Mouse (Mus musculus): ENCODE measurements around the gene Pnmal2. TPM values are rescaled to one million over a fixed set of nuclear protein-coding genes. Genes with fewer than 3 reads are reported as not detected.

The Pnmal2 gene
- polyA plus RNA-seq (2015; fragmentation: Nextera tagmentation; extraction: Ambion mirVana): 59.5 and 78.0 TPM in 2 replicates

DNA sequence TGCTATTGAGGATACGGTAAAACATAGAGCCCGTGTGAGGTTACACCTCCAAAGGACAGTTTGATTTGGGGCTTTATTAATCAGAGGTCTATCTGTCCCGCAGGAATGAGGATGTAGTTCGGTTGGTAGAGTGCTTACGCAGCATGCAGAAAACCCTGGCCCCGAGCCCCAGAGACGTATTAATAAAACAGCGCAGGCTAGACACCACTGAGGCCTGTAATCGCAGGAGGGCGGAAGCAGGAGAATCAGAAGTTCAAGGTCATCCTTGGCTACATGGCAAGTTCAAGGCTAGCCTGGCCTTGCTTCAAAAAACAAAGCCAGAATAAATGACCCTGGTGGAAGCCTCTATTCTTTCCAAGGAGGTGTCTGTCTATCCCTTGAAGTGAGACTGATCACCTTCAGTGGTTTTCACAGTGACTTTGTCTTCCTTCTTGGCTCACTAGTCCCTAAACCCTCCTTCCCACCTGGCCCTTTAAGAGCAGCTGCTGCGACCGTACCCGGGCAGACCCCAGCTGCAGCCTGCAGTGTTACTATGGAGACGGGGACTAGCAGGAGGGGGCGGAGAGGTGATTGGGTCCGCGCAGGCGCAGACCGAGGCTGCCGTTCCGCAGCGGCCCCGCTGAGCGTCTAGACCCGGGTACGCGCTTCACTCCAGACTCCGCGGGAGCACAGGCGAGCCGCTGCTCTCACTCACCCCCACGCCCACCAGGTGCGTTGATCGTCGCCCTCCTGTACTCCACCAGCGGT lies at the start of gene Pnmal2:
Gene Pnmal2, plus strand, starts transcription at position 622 of the 747 bp plus-strand sequence.
- Histone ChIP-seq H3K36me3 (ENCODE audit: poor library complexity, severe bottlenecking) (no peaks in the 10 kb centered on the region), H3K9ac (peak within 1 kb of the TSS; percentile 84), H3K27me3 (peaks cover 39% of the 10 kb centered on the region), H3K27ac (peak within 1 kb of the TSS; percentile 92), H3K4me1 (peaks cover 82% of the 10 kb centered on the region), H3K9me3 (replicated peaks) (no peaks in the 10 kb centered on the region), H3K4me3 (peak within 1 kb of the TSS; percentile 64), H3K4me2 (peak within 1 kb of the TSS; percentile 86)
- peak; percentile 93 for ATAC-seq
- WGBS: 13% methylated on average over 35 of the region's 36 CpGs

- Histone ChIP-seq H3K4me1 (peaks cover 42% of the 10 kb centered on the region), H3K4me2 (peak overlapping the region; percentile 59), H3K4me3 (peak overlapping the region; percentile 27), H3K27ac (peak overlapping the region; percentile 52; the same call in 1 of the 2 replicates), H3K27me3 (peaks cover 28% of the 10 kb centered on the region), H3K9ac (peak overlapping the region; percentile 43; the same call in 1 of the 2 replicates), H3K9me3 (replicated peaks) (no peaks in the 10 kb centered on the region), H3K36me3 (ENCODE audit: poor library complexity, severe bottlenecking) (no peaks in the 10 kb centered on the region)
- ATAC-seq: peak; percentile 34; the same call in 1 of the 2 replicates
- WGBS: under 1% methylated on average over 20 of the region's 24 CpGs
Measured at GRCm38 (mm10) chr7:16895000-16895399, 49.5 kb upstream of the Pnmal2 start.

- Histone ChIP-seq H3K27ac (no peak overlapping the region), H3K36me3 (ENCODE audit: poor library complexity, severe bottlenecking) (no peaks in the 10 kb centered on the region), H3K9ac (0 out of 2 replicates have a peak overlapping the region, but pooled peaks have one; percentile 43), H3K9me3 (replicated peaks) (no peaks in the 10 kb centered on the region), H3K27me3 (peaks cover 25% of the 10 kb centered on the region), H3K4me1 (peaks cover 45% of the 10 kb centered on the region), H3K4me3 (peak overlapping the region; percentile 27; the same call in 1 of the 2 replicates), H3K4me2 (peak overlapping the region; percentile 59)
- no peak for ATAC-seq
- WGBS: 28% methylated on average over 10 of the region's 10 CpGs
Measured at GRCm38 (mm10) chr7:16895511-16895910, 49.0 kb upstream of the Pnmal2 start.

DNA sequence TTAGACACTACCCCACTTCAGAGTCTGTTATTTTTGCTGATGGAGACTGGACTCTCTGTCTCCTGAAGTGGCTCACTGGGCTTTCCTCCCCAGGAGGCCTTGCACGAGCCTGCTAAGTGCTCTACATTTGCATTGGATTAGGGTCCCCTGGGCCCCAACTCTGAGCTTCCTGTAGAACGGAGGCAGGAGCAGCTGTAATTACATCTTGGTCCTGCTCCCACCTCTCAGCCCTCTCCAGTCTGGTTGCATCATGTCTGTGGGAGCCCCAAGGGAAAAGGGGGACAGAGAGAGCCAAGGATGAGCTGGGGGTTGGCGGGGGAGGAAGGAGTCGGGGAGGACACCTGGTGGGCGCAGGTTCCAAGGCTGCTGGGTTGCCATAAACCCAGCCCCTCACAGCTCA lies 44.0 kb upstream of the Pnmal2 start:
- no peak for ATAC-seq
- no peaks in the 10 kb centered on the region for H3K9me3 ChIP-seq (replicated peaks)
- H3K27ac ChIP-seq: no peak overlapping the region

GRCm38 (mm10) chr7:16903439-16903955 lies 41.0 kb upstream of the Pnmal2 start:
- Histone ChIP-seq H3K27me3 (no peaks in the 10 kb centered on the region; the same call in 1 of the 2 replicates), H3K4me3 (no peak overlapping the region), H3K4me2 (no peak overlapping the region), H3K9ac (no peak overlapping the region), H3K36me3 (ENCODE audit: poor library complexity, severe bottlenecking) (no peaks in the 10 kb centered on the region), H3K9me3 (replicated peaks) (no peaks in the 10 kb centered on the region), H3K4me1 (peaks cover 8% of the 10 kb centered on the region), H3K27ac (no peak overlapping the region)
- no peak for ATAC-seq
- WGBS: 69% methylated on average over 2 of the region's 2 CpGs

More for the DNA sequence above, 44.0 kb upstream of the Pnmal2 start:
- Histone ChIP-seq H3K9ac (no peak overlapping the region), H3K36me3 (ENCODE audit: poor library complexity, severe bottlenecking) (no peaks in the 10 kb centered on the region), H3K4me3 (no peak overlapping the region), H3K27me3 (no peaks in the 10 kb centered on the region; the same call in 1 of the 2 replicates), H3K4me1 (peaks cover 6% of the 10 kb centered on the region), H3K4me2 (no peak overlapping the region)
- WGBS: 16% methylated on average over 5 of the region's 5 CpGs

GRCm38 (mm10) chr7:16904120-16904675 lies 40.3 kb upstream of the Pnmal2 start:
- H3K9me3 ChIP-seq (replicated peaks): no peaks in the 10 kb centered on the region
- H3K9ac ChIP-seq: no peak overlapping the region
- 62% methylated on average over 9 of the region's 10 CpGs for WGBS
- no peaks in the 10 kb centered on the region; the same call in 1 of the 2 replicates for H3K27me3 ChIP-seq
- H3K4me1 ChIP-seq: peaks cover 8% of the 10 kb centered on the region
- no peak overlapping the region for H3K4me2 ChIP-seq
- no peak overlapping the region for H3K4me3 ChIP-seq
- H3K36me3 ChIP-seq (ENCODE audit: poor library complexity, severe bottlenecking): no peaks in the 10 kb centered on the region
- no peak for ATAC-seq
- no peak overlapping the region for H3K27ac ChIP-seq

DNA sequence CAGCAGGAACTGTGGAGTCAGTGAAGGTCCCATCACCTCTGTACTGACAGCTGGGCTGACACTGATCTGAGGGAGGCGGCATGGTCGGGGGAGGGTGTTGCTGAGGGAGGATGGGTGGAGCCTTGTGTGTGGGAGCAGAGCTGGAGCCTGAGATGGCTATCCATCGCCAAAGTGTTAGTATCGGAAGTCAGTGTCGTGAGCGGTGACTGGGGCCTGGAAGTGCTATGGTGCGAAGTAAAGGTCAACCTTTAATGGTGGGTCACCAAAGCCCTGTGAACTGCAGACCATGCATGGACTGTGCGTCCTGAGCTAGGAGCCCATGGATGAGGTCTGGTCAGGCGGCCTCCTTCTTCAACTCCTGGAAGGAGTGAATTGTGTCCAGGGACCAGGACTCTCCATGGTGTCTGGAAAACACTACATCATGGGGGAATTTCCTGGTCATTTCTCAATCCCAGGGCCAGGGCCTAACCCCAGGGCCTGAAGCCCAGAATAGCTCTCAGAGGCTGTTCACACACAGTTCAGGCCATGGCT lies 38.9 kb upstream of the Pnmal2 start:
- Histone ChIP-seq H3K4me1 (peaks cover 5% of the 10 kb centered on the region), H3K4me2 (no peak overlapping the region), H3K9me3 (replicated peaks) (no peaks in the 10 kb centered on the region), H3K9ac (no peak overlapping the region), H3K27ac (no peak overlapping the region), H3K36me3 (ENCODE audit: poor library complexity, severe bottlenecking) (no peaks in the 10 kb centered on the region), H3K4me3 (no peak overlapping the region), H3K27me3 (no peaks in the 10 kb centered on the region; the same call in 1 of the 2 replicates)
- WGBS: 67% methylated on average over 9 of the region's 9 CpGs
- ATAC-seq: no peak

DNA sequence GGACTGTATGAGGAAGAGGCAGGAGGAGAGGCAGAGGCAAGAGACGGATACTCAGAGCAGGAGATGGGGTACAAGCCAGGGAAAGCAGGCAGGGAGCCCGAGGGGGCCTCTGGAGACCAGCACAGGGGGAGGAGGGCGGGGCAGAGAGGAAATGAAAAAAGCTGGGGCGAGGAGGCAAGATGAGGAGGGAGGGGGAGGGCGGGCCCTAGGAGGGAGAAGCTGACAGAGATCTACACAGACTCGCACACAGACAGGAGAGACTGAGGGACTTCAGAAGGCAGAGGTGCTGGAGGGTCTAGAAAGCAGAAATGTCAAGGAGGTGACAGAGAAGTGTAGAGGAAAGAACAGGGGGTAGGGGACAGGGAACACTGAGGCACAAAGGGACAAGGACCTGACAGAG lies 38.2 kb upstream of the Pnmal2 start, which contains the start of gene Ptgir:
Gene Ptgir, plus strand, starts transcription at position 210 of the 400 bp plus-strand sequence.
- no peak within 1 kb of the TSS for H3K4me3 ChIP-seq
- no peak within 1 kb of the TSS for H3K9ac ChIP-seq
- no peak within 1 kb of the TSS for H3K4me2 ChIP-seq
- 18% methylated on average over 5 of the region's 6 CpGs for WGBS
- ATAC-seq: no peak
- no peaks in the 10 kb centered on the region; the same call in 1 of the 2 replicates for H3K27me3 ChIP-seq
- no peak within 1 kb of the TSS for H3K27ac ChIP-seq
- H3K36me3 ChIP-seq (ENCODE audit: poor library complexity, severe bottlenecking): no peaks in the 10 kb centered on the region
- no peaks in the 10 kb centered on the region for H3K9me3 ChIP-seq (replicated peaks)
- peaks cover 3% of the 10 kb centered on the region; the same call in 1 of the 2 replicates for H3K4me1 ChIP-seq

- 94% methylated on average over 41 of the region's 41 CpGs for WGBS
- ATAC-seq: no peak
- H3K4me3 ChIP-seq: no peak overlapping the region
Measured at GRCm38 (mm10) chr7:16906889-16907559, 37.5 kb upstream of the Pnmal2 start.

GRCm38 (mm10) chr7:16907842-16908241 lies 36.6 kb upstream of the Pnmal2 start:
- H3K4me1 ChIP-seq: peaks cover 3% of the 10 kb centered on the region; the same call in 1 of the 2 replicates
- no peak overlapping the region for H3K4me3 ChIP-seq
- no peak overlapping the region for H3K9ac ChIP-seq
- ATAC-seq: no peak
- WGBS: 74% methylated on average over 7 of the region's 7 CpGs
- no peaks in the 10 kb centered on the region for H3K36me3 ChIP-seq (ENCODE audit: poor library complexity, severe bottlenecking)
- H3K4me2 ChIP-seq: no peak overlapping the region
- no peak overlapping the region for H3K27ac ChIP-seq
- H3K9me3 ChIP-seq (replicated peaks): no peaks in the 10 kb centered on the region
- H3K27me3 ChIP-seq: no peaks in the 10 kb centered on the region

More at GRCm38 (mm10) chr7:16906889-16907559, 37.5 kb upstream of the Pnmal2 start:
- Histone ChIP-seq H3K4me2 (no peak overlapping the region), H3K9me3 (replicated peaks) (no peaks in the 10 kb centered on the region), H3K36me3 (ENCODE audit: poor library complexity, severe bottlenecking) (no peaks in the 10 kb centered on the region), H3K27ac (no peak overlapping the region), H3K27me3 (no peaks in the 10 kb centered on the region; the same call in 1 of the 2 replicates), H3K4me1 (peaks cover 3% of the 10 kb centered on the region; the same call in 1 of the 2 replicates), H3K9ac (no peak overlapping the region)

- Histone ChIP-seq H3K4me3 (no peak overlapping the region), H3K27ac (no peak overlapping the region), H3K4me1 (peaks cover 3% of the 10 kb centered on the region; the same call in 1 of the 2 replicates), H3K9ac (no peak overlapping the region), H3K27me3 (no peaks in the 10 kb centered on the region), H3K4me2 (no peak overlapping the region), H3K9me3 (replicated peaks) (no peaks in the 10 kb centered on the region), H3K36me3 (ENCODE audit: poor library complexity, severe bottlenecking) (no peaks in the 10 kb centered on the region)
- ATAC-seq: no peak
- 53% methylated on average over 11 of the region's 11 CpGs for WGBS
Measured at GRCm38 (mm10) chr7:16908367-16908766, 36.1 kb upstream of the Pnmal2 start.
